Mouse (Mus musculus): ENCODE results near the gene Ecm1. TPM values are rescaled to one million over a fixed set of nuclear protein-coding genes. Genes with fewer than 3 reads are reported as not detected.

Gene Ecm1
- polyA plus RNA-seq (2012; rRNA removed) = 80.2 and 125 TPM in 2 replicates

DNA sequence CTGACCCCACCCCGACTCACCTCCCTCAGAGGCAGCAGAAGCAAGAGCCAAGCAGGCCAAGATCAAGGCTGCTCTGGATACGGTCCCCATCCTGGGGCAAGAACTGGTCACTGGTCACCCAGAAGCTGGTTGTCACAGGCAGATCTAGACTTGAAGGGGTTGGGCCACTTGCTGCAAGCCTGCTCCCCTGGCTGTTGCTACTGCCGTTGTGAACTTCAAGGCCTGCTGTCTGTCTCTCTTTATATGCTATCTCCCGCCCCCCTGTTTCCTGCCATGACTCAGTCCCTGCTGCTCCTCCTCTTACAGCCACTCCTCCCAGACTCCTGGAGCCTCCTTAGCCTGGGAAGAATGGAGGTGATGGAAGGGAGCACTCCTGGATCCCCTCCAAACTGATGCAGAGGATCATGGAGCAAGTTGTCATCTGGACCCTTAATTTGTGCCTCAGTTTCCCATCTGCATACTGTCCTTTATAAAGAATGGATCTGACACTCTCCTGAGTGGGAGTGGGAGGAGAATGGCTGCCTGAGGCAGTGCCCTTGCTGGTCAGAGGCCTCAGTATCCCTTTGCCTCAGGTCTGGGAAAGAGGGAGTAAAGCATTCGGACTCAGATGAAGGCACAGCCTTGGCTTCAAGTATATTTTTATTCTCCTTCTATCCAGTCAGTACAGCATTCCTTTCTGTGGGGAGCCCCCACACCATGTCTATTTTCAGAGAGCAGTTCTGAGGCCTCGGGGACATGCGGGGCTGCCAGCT is at the start of gene Ecm1:
Gene Ecm1, minus strand, starts transcription at position 217 of the 752 bp plus-strand sequence.
- no peak for TF ChIP-seq CTCF (IDR thresholded peaks at IDR 0.05; ENCODE audit: borderline replicate concordance, control insufficient read depth, extremely low read depth, insufficient read depth, low read length, poor library complexity)
- no peak for TF ChIP-seq POLR2A (IDR thresholded peaks at IDR 0.05; ENCODE audit: control insufficient read depth, extremely low read depth, insufficient read depth, low read length, poor library complexity)
- WGBS = 79% methylated on average over 7 of the region's 7 CpGs
- no peak within 1 kb of the TSS for H3K4me3 ChIP-seq (ENCODE audit: control insufficient read depth, insufficient read depth, low read length)
- H3K36me3 ChIP-seq (ENCODE audit: control insufficient read depth, insufficient read depth, low read length) = peaks cover 11% of the 10 kb centered on the region
- H3K27ac ChIP-seq (ENCODE audit: control insufficient read depth, insufficient read depth, low read length) = peak within 1 kb of the TSS; percentile 42
- H3K27me3 ChIP-seq (ENCODE audit: control insufficient read depth, insufficient read depth, low read length) = no peaks in the 10 kb centered on the region
- DNase-seq = peak; percentile 27
- peaks cover 25% of the 10 kb centered on the region for H3K4me1 ChIP-seq (replicated peaks; ENCODE audit: control insufficient read depth, insufficient read depth, low read length)

DNA sequence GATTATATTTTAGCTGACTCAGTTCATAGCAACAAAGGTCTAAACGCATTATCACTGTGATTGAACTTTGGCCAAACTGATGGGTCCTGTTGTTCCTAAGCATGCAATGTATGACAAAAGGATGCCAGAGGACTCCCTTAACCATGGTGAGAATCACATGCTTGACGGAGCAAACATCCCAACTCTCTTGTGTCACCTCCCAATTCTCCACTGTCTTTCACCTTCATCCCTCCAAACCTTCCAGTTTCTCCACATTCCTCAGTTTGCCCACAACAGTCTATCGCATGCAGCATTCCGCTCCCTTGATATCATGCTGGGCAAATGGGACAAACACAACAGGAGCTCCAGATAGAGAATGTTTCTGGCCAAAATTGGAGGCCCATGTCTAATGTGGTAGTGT is 46.1 kb upstream of the Ecm1 start:
- TF ChIP-seq POLR2A (IDR thresholded peaks at IDR 0.05; ENCODE audit: control insufficient read depth, extremely low read depth, insufficient read depth, low read length, poor library complexity) (no peak), CTCF (IDR thresholded peaks at IDR 0.05; ENCODE audit: borderline replicate concordance, control insufficient read depth, extremely low read depth, insufficient read depth, low read length, poor library complexity) (no peak)
- Histone ChIP-seq H3K27ac (ENCODE audit: control insufficient read depth, insufficient read depth, low read length) (no peak overlapping the region), H3K36me3 (ENCODE audit: control insufficient read depth, insufficient read depth, low read length) (peaks cover 65% of the 10 kb centered on the region), H3K4me1 (replicated peaks; ENCODE audit: control insufficient read depth, insufficient read depth, low read length) (no peaks in the 10 kb centered on the region), H3K4me3 (ENCODE audit: control insufficient read depth, insufficient read depth, low read length) (no peak overlapping the region), H3K27me3 (ENCODE audit: control insufficient read depth, insufficient read depth, low read length) (no peaks in the 10 kb centered on the region)
- 96% methylated on average over 4 of the region's 4 CpGs for WGBS
- DNase-seq = no peak

GRCm38 (mm10) chr3:95771985-95772384 is 32.6 kb upstream of the Ecm1 start:
- Histone ChIP-seq H3K36me3 (ENCODE audit: control insufficient read depth, insufficient read depth, low read length) (peaks cover 60% of the 10 kb centered on the region), H3K27me3 (ENCODE audit: control insufficient read depth, insufficient read depth, low read length) (no peaks in the 10 kb centered on the region), H3K4me3 (ENCODE audit: control insufficient read depth, insufficient read depth, low read length) (no peak overlapping the region), H3K27ac (ENCODE audit: control insufficient read depth, insufficient read depth, low read length) (no peak overlapping the region), H3K4me1 (replicated peaks; ENCODE audit: control insufficient read depth, insufficient read depth, low read length) (no peaks in the 10 kb centered on the region)
- DNase-seq = peak; percentile 54
- TF ChIP-seq POLR2A (IDR thresholded peaks at IDR 0.05; ENCODE audit: control insufficient read depth, extremely low read depth, insufficient read depth, low read length, poor library complexity) = no peak
- TF ChIP-seq CTCF (IDR thresholded peaks at IDR 0.05; ENCODE audit: borderline replicate concordance, control insufficient read depth, extremely low read depth, insufficient read depth, low read length, poor library complexity) = peak; percentile 37; the same call in 1 of the 2 replicates

DNA sequence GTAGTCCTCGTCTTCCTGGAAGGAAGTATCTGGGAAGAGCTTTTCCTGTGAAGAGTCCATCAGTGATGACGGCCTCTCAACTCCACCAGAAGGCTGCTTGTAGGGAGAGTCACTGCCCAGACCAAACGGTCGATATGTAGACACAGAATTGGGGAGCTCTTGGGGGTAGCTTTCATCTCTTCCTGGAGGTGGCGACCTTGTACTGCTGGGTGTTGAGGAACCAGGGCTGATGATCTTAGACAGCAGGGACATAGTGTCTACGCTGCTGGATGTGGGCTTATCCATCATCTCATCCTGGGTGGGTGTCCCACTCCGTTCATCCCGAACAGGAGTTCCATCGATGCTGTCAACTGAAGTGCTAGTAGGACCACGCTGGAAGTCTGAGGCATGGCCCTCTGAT is 26.2 kb upstream of the Ecm1 start:
- 96% methylated on average over 10 of the region's 10 CpGs for WGBS
- H3K36me3 ChIP-seq (ENCODE audit: control insufficient read depth, insufficient read depth, low read length) = peaks cover 46% of the 10 kb centered on the region
- H3K27ac ChIP-seq (ENCODE audit: control insufficient read depth, insufficient read depth, low read length) = no peak overlapping the region
- H3K4me1 ChIP-seq (replicated peaks; ENCODE audit: control insufficient read depth, insufficient read depth, low read length) = no peaks in the 10 kb centered on the region
- H3K4me3 ChIP-seq (ENCODE audit: control insufficient read depth, insufficient read depth, low read length) = no peak overlapping the region
- no peak for TF ChIP-seq POLR2A (IDR thresholded peaks at IDR 0.05; ENCODE audit: control insufficient read depth, extremely low read depth, insufficient read depth, low read length, poor library complexity)
- TF ChIP-seq CTCF (IDR thresholded peaks at IDR 0.05; ENCODE audit: borderline replicate concordance, control insufficient read depth, extremely low read depth, insufficient read depth, low read length, poor library complexity) = no peak
- no peaks in the 10 kb centered on the region for H3K27me3 ChIP-seq (ENCODE audit: control insufficient read depth, insufficient read depth, low read length)
- DNase-seq = no peak

DNA sequence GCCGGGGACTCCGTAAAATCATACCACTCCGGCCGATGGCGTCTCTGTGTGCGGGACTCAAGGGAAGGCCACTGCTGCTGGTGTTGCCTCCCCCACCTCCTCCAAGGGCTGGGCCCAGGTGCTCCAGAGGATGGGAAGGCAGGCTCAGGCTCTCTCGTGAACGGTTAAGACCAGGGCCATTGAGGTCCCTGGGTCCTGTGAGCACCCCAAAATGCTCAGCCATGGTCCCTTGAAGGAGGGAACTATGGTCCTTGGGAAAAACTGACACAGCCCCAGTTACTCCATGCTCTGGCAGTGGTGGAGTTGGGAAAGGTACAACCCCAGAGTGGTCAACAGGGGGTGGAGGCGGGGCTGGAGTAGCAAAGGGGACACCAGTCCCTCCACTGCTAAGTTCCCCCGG is 24.4 kb upstream of the Ecm1 start:
- Histone ChIP-seq H3K36me3 (ENCODE audit: control insufficient read depth, insufficient read depth, low read length) (peaks cover 41% of the 10 kb centered on the region), H3K27me3 (ENCODE audit: control insufficient read depth, insufficient read depth, low read length) (no peaks in the 10 kb centered on the region), H3K4me3 (ENCODE audit: control insufficient read depth, insufficient read depth, low read length) (no peak overlapping the region), H3K4me1 (replicated peaks; ENCODE audit: control insufficient read depth, insufficient read depth, low read length) (peaks cover 2% of the 10 kb centered on the region; the same call in 1 of the 2 replicates), H3K27ac (ENCODE audit: control insufficient read depth, insufficient read depth, low read length) (no peak overlapping the region)
- TF ChIP-seq CTCF (IDR thresholded peaks at IDR 0.05; ENCODE audit: borderline replicate concordance, control insufficient read depth, extremely low read depth, insufficient read depth, low read length, poor library complexity) = no peak
- TF ChIP-seq POLR2A (IDR thresholded peaks at IDR 0.05; ENCODE audit: control insufficient read depth, extremely low read depth, insufficient read depth, low read length, poor library complexity) = no peak
- no peak for DNase-seq
- WGBS = 93% methylated on average over 10 of the region's 10 CpGs

- Histone ChIP-seq H3K4me1 (replicated peaks; ENCODE audit: control insufficient read depth, insufficient read depth, low read length) (peaks cover 3% of the 10 kb centered on the region; the same call in 1 of the 2 replicates), H3K36me3 (ENCODE audit: control insufficient read depth, insufficient read depth, low read length) (peaks cover 38% of the 10 kb centered on the region), H3K4me3 (ENCODE audit: control insufficient read depth, insufficient read depth, low read length) (no peak overlapping the region), H3K27ac (ENCODE audit: control insufficient read depth, insufficient read depth, low read length) (no peak overlapping the region), H3K27me3 (ENCODE audit: control insufficient read depth, insufficient read depth, low read length) (no peaks in the 10 kb centered on the region)
- no peak for DNase-seq
- WGBS = 89% methylated on average over 6 of the region's 6 CpGs
- TF ChIP-seq CTCF (IDR thresholded peaks at IDR 0.05; ENCODE audit: borderline replicate concordance, control insufficient read depth, extremely low read depth, insufficient read depth, low read length, poor library complexity) = no peak
- no peak for TF ChIP-seq POLR2A (IDR thresholded peaks at IDR 0.05; ENCODE audit: control insufficient read depth, extremely low read depth, insufficient read depth, low read length, poor library complexity)
Measured at GRCm38 (mm10) chr3:95762961-95763360, 23.6 kb upstream of the Ecm1 start.

Measured in thymus, adult 2 months (tissue).